Mouse (Mus musculus): ENCODE data around the gene Olfr521. TPM values are rescaled to one million over a fixed set of nuclear protein-coding genes. Genes with fewer than 3 reads are reported as not detected.
A peak's percentile ranks its signal among the peaks of the same experiment; 100 is the strongest.
"Not testable (repeated sequence)": the region's sequence is repeated elsewhere in the genome, so short reads cannot be mapped to it uniquely, and the experiment has no call there.

The Olfr521 gene
- polyA plus RNA-seq (2015; fragmentation: Nextera tagmentation; extraction: Ambion mirVana), result not detected in 2 replicates

GRCm38 (mm10) chr7:99763207-99763606 lies at the start of gene Olfr521:
Gene Olfr521, plus strand, starts transcription at chr7:99763507.
- peaks cover 8% of the 10 kb centered on the region; the same call in 1 of the 2 replicates for H3K9me3 ChIP-seq
- no peaks in the 10 kb centered on the region for H3K36me3 ChIP-seq
- H3K9ac ChIP-seq, result no peak within 1 kb of the TSS
- no peak within 1 kb of the TSS for H3K27ac ChIP-seq
- WGBS, result 96% methylated on average over 2 of the region's 2 CpGs
- H3K27me3 ChIP-seq (replicated peaks), result no peaks in the 10 kb centered on the region
- no peaks in the 10 kb centered on the region for H3K4me1 ChIP-seq (replicated peaks)
- no peak within 1 kb of the TSS for H3K4me3 ChIP-seq (replicated peaks)
- no peak within 1 kb of the TSS for H3K4me2 ChIP-seq (replicated peaks)
- ATAC-seq, result no peak

GRCm38 (mm10) chr7:99716536-99716935 lies 46.8 kb upstream of the Olfr521 start:
- H3K4me3 ChIP-seq (replicated peaks), result no peak overlapping the region
- H3K27me3 ChIP-seq (replicated peaks), result no peaks in the 10 kb centered on the region
- ATAC-seq, result no peak
- no peaks in the 10 kb centered on the region for H3K9me3 ChIP-seq
- H3K36me3 ChIP-seq, result no peaks in the 10 kb centered on the region
- H3K4me1 ChIP-seq (replicated peaks), result no peaks in the 10 kb centered on the region
- WGBS, result 87% methylated on average over 2 of the region's 2 CpGs
- no peak overlapping the region for H3K9ac ChIP-seq
- no peak overlapping the region for H3K4me2 ChIP-seq (replicated peaks)
- H3K27ac ChIP-seq, result no peak overlapping the region

GRCm38 (mm10) chr7:99729973-99730372 lies 33.3 kb upstream of the Olfr521 start, which contains the start of gene Olfr520:
Gene Olfr520, plus strand, starts transcription at chr7:99730273.
- Histone ChIP-seq H3K36me3 (no peaks in the 10 kb centered on the region), H3K27ac (no peak within 1 kb of the TSS), H3K4me2 (replicated peaks) (no peak within 1 kb of the TSS), H3K27me3 (replicated peaks) (no peaks in the 10 kb centered on the region), H3K4me1 (replicated peaks) (no peaks in the 10 kb centered on the region), H3K4me3 (replicated peaks) (no peak within 1 kb of the TSS), H3K9me3 (no peaks in the 10 kb centered on the region), H3K9ac (no peak within 1 kb of the TSS)
- no peak for ATAC-seq
- WGBS, result 72% methylated on average over 2 of the region's 2 CpGs

DNA sequence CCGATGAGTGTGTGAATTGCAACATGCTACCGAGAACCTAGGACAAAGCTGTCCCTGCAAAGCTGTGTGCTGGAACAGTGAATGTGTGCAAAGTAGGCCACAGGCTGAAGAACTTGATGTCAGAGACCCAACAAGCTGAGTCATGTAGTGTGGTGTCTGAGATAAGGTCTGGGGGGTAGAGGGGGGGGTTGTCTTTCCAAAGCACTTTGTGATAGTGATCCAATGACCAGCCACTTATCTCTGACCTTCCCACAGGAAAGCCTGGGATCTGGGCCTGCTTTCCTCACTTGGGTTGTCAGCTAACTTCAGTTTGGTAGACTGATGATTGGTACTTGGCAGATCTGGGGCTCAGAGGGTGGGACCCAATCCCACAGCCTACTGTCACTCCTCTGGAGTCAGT lies 28.7 kb upstream of the Olfr521 start:
- no peak overlapping the region for H3K27ac ChIP-seq
- no peak overlapping the region for H3K4me3 ChIP-seq (replicated peaks)
- no peak overlapping the region for H3K4me2 ChIP-seq (replicated peaks)
- no peaks in the 10 kb centered on the region for H3K9me3 ChIP-seq
- no peak for ATAC-seq
- peaks cover 3% of the 10 kb centered on the region; the same call in 1 of the 2 replicates for H3K4me1 ChIP-seq (replicated peaks)
- 93% methylated on average over 2 of the region's 2 CpGs for WGBS
- no peak overlapping the region for H3K9ac ChIP-seq
- no peaks in the 10 kb centered on the region for H3K36me3 ChIP-seq
- no peaks in the 10 kb centered on the region for H3K27me3 ChIP-seq (replicated peaks)

DNA sequence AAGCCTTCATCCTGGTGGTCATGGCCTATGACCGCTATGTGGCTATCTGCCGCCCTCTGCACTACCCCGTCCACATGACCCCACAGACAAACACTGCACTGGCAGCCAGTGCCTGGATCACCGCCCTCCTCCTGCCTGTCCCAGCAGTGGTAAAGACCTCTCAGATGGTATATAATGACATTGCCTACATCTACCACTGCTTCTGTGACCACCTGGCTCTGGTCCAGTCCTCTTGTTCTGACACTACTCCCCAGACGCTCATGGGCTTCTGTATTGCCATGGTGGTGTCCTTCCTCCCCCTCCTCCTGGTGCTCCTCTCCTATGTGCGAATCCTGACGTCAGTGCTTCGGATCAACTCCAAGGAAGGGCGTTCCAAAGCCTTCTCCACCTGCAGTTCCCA lies 27.8 kb upstream of the Olfr521 start:
- not testable (repeated sequence) for ATAC-seq; H3K36me3 ChIP-seq; H3K27ac ChIP-seq; H3K4me3 ChIP-seq (replicated peaks); H3K4me1 ChIP-seq (replicated peaks); H3K9ac ChIP-seq; H3K4me2 ChIP-seq (replicated peaks); H3K27me3 ChIP-seq (replicated peaks); H3K9me3 ChIP-seq
- 94% methylated on average over 9 of the region's 9 CpGs for WGBS

- WGBS, result 31% methylated on average over 9 of the region's 9 CpGs
- peak; percentile 39; the same call in 1 of the 2 replicates for ATAC-seq
These were observed 24.0 kb upstream of the Olfr521 start for GRCm38 (mm10) chr7:99739276-99739675.

GRCm38 (mm10) chr7:99781385-99781784 lies 18.1 kb downstream of the Olfr521 start:
- H3K4me2 ChIP-seq (replicated peaks), result no peak overlapping the region
- no peaks in the 10 kb centered on the region for H3K4me1 ChIP-seq (replicated peaks)
- no peaks in the 10 kb centered on the region for H3K27me3 ChIP-seq (replicated peaks)
- no peaks in the 10 kb centered on the region for H3K9me3 ChIP-seq
- H3K4me3 ChIP-seq (replicated peaks), result no peak overlapping the region
- no peak overlapping the region for H3K27ac ChIP-seq
- no peaks in the 10 kb centered on the region for H3K36me3 ChIP-seq
- 67% methylated on average over 5 of the region's 5 CpGs for WGBS
- no peak overlapping the region for H3K9ac ChIP-seq
- ATAC-seq, result no peak

More at GRCm38 (mm10) chr7:99739276-99739675, 24.0 kb upstream of the Olfr521 start:
- Histone ChIP-seq H3K9ac (no peak overlapping the region), H3K4me1 (replicated peaks) (peaks cover 3% of the 10 kb centered on the region; the same call in 1 of the 2 replicates), H3K9me3 (no peaks in the 10 kb centered on the region), H3K27me3 (replicated peaks) (no peaks in the 10 kb centered on the region), H3K27ac (peak overlapping the region; percentile 42; the same call in 1 of the 2 replicates), H3K4me2 (replicated peaks) (no peak overlapping the region), H3K36me3 (no peaks in the 10 kb centered on the region), H3K4me3 (replicated peaks) (no peak overlapping the region)

GRCm38 (mm10) chr7:99781916-99782315 lies 18.6 kb downstream of the Olfr521 start:
- no peaks in the 10 kb centered on the region for H3K27me3 ChIP-seq (replicated peaks)
- H3K4me1 ChIP-seq (replicated peaks), result no peaks in the 10 kb centered on the region
- H3K9me3 ChIP-seq, result no peaks in the 10 kb centered on the region
- no peak for ATAC-seq
- no peak overlapping the region for H3K4me3 ChIP-seq (replicated peaks)
- H3K27ac ChIP-seq, result no peak overlapping the region
- 68% methylated on average over 2 of the region's 2 CpGs for WGBS
- no peak overlapping the region for H3K4me2 ChIP-seq (replicated peaks)
- H3K36me3 ChIP-seq, result no peaks in the 10 kb centered on the region
- H3K9ac ChIP-seq, result no peak overlapping the region

DNA sequence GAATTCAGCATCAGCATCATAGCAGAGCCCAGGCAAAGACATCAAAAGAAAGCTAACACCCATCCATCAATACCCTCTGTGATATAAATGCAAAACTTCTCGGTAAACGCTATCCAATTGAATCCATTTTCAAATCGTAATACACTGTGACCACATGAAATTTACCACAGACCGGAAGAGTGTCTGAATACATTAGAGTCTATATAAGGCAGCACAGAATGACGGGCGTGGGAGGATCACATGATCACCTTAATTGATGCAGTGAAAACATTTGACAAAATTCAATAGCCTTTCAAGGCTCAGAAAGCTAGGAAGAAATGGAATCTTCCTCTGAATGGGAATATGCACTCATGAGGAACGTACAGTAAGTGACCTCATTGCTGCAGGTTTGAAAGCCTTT lies 20.1 kb downstream of the Olfr521 start:
- H3K27me3 ChIP-seq (replicated peaks), result no peaks in the 10 kb centered on the region
- no peaks in the 10 kb centered on the region for H3K4me1 ChIP-seq (replicated peaks)
- H3K36me3 ChIP-seq, result no peaks in the 10 kb centered on the region
- no peaks in the 10 kb centered on the region for H3K9me3 ChIP-seq
- WGBS, result 90% methylated on average over 7 of the region's 7 CpGs
- no peak overlapping the region for H3K9ac ChIP-seq
- no peak overlapping the region for H3K4me2 ChIP-seq (replicated peaks)
- ATAC-seq, result no peak
- no peak overlapping the region for H3K4me3 ChIP-seq (replicated peaks)
- no peak overlapping the region for H3K27ac ChIP-seq

DNA sequence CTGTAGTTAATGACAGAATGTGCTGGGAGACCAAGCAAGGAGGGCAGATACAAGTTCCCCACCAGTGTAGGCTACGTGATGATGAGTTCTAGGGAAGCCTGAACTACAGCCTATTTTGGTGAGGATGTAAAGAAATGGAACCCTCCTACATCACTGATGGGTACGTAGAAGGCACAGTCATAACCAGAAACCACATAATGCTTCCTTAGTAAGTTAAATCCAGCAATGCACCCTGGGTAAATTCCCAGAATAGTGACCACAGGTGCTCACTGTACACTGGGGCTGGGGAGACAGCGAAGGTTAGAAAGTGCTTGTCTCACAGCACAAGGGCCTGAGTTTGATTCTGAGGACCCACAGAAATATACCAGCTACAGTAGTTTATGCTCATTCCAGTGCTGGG lies 22.2 kb downstream of the Olfr521 start:
- H3K27ac ChIP-seq, result no peak overlapping the region
- WGBS, result 86% methylated on average over 3 of the region's 3 CpGs
- H3K27me3 ChIP-seq (replicated peaks), result no peaks in the 10 kb centered on the region
- no peak overlapping the region for H3K4me2 ChIP-seq (replicated peaks)
- H3K9me3 ChIP-seq, result no peaks in the 10 kb centered on the region
- H3K4me3 ChIP-seq (replicated peaks), result no peak overlapping the region
- no peak for ATAC-seq
- H3K36me3 ChIP-seq, result no peaks in the 10 kb centered on the region
- H3K4me1 ChIP-seq (replicated peaks), result no peaks in the 10 kb centered on the region
- no peak overlapping the region for H3K9ac ChIP-seq

- Histone ChIP-seq H3K4me2 (replicated peaks) (no peak overlapping the region), H3K9me3 (no peaks in the 10 kb centered on the region), H3K36me3 (no peaks in the 10 kb centered on the region), H3K27ac (no peak overlapping the region), H3K4me1 (replicated peaks) (no peaks in the 10 kb centered on the region), H3K4me3 (replicated peaks) (no peak overlapping the region), H3K27me3 (replicated peaks) (no peaks in the 10 kb centered on the region), H3K9ac (no peak overlapping the region)
- 82% methylated on average over 3 of the region's 3 CpGs for WGBS
- no peak for ATAC-seq
These were observed 23.5 kb downstream of the Olfr521 start for GRCm38 (mm10) chr7:99786774-99787173.

- no peak for ATAC-seq
- 51% methylated on average over 2 of the region's 2 CpGs for WGBS
These were observed 24.6 kb downstream of the Olfr521 start for GRCm38 (mm10) chr7:99787935-99788334.

GRCm38 (mm10) chr7:99788563-99788962 lies 25.3 kb downstream of the Olfr521 start:
- no peak overlapping the region for H3K27ac ChIP-seq
- no peaks in the 10 kb centered on the region for H3K27me3 ChIP-seq (replicated peaks)
- H3K9ac ChIP-seq, result no peak overlapping the region
- H3K36me3 ChIP-seq, result no peaks in the 10 kb centered on the region
- H3K9me3 ChIP-seq, result no peaks in the 10 kb centered on the region
- no peak overlapping the region for H3K4me2 ChIP-seq (replicated peaks)
- ATAC-seq, result 0 out of 2 replicates have a peak, but pooled peaks have one; percentile 41
- WGBS, result 38% methylated on average over 5 of the region's 5 CpGs
- no peak overlapping the region for H3K4me3 ChIP-seq (replicated peaks)
- H3K4me1 ChIP-seq (replicated peaks), result no peaks in the 10 kb centered on the region

More at GRCm38 (mm10) chr7:99787935-99788334, 24.6 kb downstream of the Olfr521 start:
- Histone ChIP-seq H3K4me3 (replicated peaks) (no peak overlapping the region), H3K9me3 (no peaks in the 10 kb centered on the region), H3K27ac (0 out of 2 replicates have a peak overlapping the region, but pooled peaks have one; percentile 1), H3K9ac (no peak overlapping the region), H3K36me3 (no peaks in the 10 kb centered on the region), H3K4me1 (replicated peaks) (no peaks in the 10 kb centered on the region), H3K27me3 (replicated peaks) (no peaks in the 10 kb centered on the region), H3K4me2 (replicated peaks) (no peak overlapping the region)
